Mouse (Mus musculus) megakaryocyte progenitor cell, adult 5-6 weeks (primary cell): ENCODE data around the gene Pcca. TPM values are rescaled to one million over a fixed set of nuclear protein-coding genes. Genes with fewer than 3 reads are reported as not detected.
A peak's percentile ranks its signal among the peaks of the same experiment; 100 is the strongest.

Experiments used
- ATAC-seq: replicated peaks from 2 replicates; pipeline ENCODE4 v1.8.0; 2016; ENCODE audit warnings: mild to moderate bottlenecking, moderate TSS enrichment, inconsistent platforms; ENCODE audit not compliant: poor library complexity
- total RNA-seq, 2 experiments: library from RNA; stranded (forward) in 1 of 2; stranded (reverse) in 1 of 2; fragments of 157-497, 149-512 nt in 1 of 2; fragments of 200-1000 nt in 1 of 2; gene quantifications; 2 replicates each; pipeline versions ENCODE4 v1.2.3 to v1.2.4; 2015 to 2017

Pcca gene
- total RNA-seq, 2 experiments from 2014 or later, result 38.7 to 81.2 TPM

DNA sequence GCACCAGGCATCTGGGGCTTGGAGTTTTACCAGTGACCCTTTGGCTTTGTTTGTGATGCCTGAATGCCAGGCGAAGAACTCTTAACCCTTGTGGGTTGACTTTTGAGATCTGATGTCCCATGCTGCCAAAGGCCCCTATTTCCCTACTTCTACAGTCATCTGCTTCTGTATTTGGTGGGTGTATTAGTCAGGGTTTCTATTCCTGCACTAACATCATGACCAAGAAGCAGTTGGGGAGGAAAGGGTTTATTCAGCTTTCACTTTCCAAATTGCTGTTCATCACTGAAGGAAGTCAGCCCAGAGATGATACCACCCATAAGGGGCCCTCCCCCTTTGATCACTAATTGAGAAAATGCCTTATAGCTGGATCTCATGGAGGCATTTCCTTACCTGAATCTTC lies 296.3 kb downstream of the Pcca start:
- no peak for ATAC-seq

DNA sequence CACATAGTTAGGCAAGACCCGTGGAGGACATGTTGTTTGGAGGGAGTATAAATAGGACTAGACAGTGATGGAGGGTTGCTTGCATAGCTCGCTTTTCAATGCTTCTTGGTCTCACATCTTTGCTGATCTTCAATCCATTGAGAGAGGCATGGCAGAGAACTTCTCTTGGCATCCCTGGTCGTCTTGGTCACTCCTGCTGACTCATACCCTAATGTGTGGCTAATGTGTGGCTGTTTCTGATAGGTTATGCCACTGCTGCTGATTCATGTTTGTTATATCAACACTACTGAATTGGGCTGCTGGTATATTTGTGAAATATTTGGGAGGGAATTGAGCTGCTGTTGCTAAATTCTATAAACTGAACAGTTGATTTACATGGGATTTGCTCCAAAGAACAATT lies 299.5 kb downstream of the Pcca start:
- ATAC-seq, result no peak

- ATAC-seq, result no peak
These were observed 300.6 kb downstream of the Pcca start for GRCm38 (mm10) chr14:122834753-122835152.

GRCm38 (mm10) chr14:122835487-122836190 lies 301.5 kb downstream of the Pcca start:
- ATAC-seq, result no peak

- ATAC-seq, result no peak
These were observed 302.1 kb downstream of the Pcca start for GRCm38 (mm10) chr14:122836221-122836620.

GRCm38 (mm10) chr14:122837018-122837417 lies 302.9 kb downstream of the Pcca start:
- ATAC-seq, result no peak

DNA sequence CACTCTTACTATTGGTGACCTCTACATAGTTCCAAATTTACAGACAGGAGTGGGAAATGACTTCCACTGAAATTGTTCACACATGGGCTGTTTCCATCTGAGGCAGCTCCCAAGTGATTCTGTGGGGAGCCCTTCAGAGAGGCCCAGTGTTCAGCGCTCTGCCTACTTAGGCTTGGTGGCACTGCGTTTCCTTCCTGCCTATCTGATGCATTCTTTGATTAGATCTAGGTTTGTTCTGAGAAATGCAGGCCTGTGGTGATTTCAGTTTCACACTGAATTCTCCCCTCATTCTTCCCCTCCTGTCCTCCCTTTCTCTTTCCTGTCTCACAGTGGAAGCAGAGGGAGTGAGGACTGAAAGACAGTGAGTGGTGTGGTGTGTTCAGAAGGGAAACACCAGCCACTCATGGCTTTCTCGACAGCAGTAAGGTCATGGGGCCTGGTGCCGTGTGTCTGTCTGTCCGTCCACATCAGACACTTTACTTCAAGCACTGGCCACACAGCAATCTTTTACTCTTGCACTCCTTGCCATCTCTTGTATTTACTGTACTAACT lies 318.5 kb downstream of the Pcca start:
- ATAC-seq, result peak; percentile 60

GRCm38 (mm10) chr14:122859792-122860191 lies 325.7 kb downstream of the Pcca start:
- ATAC-seq, result no peak

GRCm38 (mm10) chr14:122862623-122863022 lies 328.5 kb downstream of the Pcca start:
- ATAC-seq, result no peak

DNA sequence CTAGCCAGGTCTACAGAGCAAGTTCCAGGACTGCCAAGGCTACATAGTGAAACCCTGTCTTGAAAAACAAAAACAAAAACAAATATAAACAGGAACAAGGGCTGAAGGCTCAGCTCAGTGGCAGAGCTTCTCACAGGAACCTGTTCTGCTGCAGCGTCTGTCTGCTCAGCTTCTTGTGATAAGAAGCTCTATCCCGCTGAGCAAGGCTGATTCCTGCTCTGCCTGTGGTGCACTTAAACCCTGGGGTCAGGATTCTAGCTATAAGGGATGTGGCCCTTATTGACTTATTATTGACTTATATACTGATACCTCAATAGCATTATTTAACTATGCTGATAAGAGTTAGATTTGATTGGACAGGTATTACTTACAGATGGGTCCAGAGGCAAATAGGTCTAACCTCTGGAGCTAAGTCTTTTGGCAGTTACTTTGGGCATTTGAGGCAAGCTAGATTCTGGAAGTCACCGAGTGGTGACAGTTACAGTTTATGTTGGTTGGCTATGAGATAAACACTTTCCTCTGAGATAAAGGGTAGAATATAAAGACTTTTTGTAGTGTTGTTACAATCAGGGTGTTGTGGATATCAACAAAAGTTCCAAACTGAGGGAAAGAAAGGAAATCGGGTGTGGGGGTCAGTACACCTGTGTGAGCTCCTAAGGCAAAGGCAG lies 331.5 kb downstream of the Pcca start:
- ATAC-seq, result peak; percentile 77

- ATAC-seq, result no peak
These were observed 333.6 kb downstream of the Pcca start for GRCm38 (mm10) chr14:122867531-122868285.

DNA sequence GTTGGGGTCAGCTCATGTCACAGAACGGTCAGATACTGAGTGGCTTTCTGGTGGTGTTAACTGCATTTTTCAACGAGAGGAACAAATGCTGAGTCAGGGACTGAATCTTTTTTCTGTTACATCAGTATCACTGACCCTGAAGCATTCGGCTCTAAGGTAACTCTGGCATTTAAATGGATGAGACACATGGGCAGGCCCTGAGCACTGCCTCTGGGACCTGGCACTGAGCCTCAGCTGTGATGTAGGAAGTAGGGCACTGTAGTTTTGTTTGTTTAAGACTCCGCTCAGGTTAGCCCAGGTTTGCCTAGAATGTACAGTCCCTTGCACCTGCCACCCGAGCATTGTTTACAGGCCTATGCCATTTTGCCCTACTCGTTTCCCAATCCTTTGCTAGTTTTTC lies 335.7 kb downstream of the Pcca start:
- no peak for ATAC-seq

DNA sequence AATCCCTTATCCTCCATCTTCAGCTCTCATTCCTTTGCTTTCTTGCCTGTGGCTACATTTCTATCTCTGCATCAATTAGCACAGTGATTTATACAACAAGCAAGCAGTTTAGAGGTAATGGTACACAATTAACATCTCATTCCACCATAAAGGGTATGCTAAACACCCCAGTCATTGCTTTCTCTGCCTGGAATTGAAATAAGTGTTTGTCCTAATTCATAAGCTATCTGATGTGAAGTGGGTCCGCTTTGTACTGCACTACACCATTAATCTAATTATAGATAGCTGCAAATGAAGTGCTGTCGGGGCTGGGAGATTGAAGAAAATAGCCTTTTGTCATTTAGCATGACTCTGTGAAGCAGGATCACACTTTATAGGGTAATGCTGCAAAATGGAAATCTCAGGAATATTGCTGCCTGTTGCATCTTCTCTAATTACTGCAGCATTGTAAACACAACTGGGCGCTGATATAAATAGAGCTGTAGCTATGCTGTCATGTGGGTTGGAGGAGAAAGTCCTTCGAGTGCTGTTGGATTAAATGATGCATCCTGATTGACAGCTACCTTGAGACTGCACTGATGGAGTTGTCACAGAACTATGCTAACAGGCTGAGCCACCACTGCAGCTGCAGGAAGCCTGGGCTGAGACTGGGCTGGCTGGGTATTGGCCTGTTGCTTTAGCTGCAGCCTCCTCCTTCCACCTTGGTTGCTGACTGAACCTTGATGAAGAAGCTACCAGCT lies 337.9 kb downstream of the Pcca start:
- ATAC-seq, result no peak

- ATAC-seq, result no peak
These were observed 338.5 kb downstream of the Pcca start for GRCm38 (mm10) chr14:122872612-122873011.

DNA sequence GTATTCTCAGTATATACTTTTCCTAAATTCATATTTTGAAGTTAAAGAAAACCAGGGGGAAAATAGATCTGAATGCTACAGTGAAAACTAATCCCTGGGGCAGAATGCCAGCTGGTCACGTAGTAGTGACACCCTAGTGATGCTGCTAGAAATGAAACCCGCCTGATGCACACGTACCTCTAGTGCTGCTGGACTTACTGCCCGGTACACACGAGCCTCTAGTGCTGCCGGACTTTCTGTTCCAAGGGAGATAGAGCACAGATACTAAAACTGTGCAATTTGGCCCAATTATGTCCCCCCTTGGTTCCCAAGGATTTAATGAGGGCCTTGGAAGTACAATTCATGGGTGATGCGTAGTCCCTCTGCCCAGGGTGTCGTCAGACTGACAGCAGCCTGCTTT lies 340.9 kb downstream of the Pcca start:
- no peak for ATAC-seq

DNA sequence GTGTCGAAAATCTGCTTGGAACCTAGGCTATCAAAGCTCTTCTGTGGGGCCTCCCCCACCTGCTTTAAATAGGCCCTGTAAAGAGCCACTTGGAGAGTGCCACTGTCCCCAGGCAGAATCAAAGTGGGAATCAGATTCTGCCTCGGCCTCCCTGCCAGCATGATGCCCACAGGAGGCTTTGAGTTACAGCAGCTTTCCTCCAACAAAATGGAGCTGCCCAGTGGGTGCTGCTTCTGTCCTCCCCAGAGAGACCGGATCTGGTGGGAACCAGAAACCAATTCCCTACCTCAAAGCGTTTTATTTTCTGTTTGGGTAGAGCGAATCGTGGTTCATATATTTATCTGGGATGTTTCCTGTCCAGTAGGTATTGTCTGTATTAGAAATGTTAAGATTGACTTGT lies 341.5 kb downstream of the Pcca start:
- ATAC-seq, result no peak

- ATAC-seq, result peak; percentile 100
These were observed 342.0 kb downstream of the Pcca start for GRCm38 (mm10) chr14:122876163-122876562.

DNA sequence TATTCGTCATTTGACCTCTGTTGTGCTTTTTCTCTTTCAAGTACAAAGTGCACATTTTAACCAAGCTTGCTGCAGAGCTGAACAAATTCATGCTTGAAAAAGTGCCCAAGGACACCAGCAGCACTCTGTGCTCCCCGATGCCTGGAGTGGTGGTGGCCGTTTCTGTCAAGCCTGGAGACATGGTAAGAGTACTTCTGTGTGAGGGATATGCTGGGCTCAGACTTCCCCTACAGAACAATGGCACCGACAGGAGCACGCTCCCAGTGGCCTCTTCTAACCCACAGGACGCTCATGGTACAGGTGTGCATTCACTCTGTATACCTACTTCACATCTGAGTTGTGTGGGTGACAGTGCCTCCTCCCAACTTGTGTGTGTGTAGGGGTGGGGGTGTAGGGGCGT lies 342.6 kb downstream of the Pcca start:
- no peak for ATAC-seq

DNA sequence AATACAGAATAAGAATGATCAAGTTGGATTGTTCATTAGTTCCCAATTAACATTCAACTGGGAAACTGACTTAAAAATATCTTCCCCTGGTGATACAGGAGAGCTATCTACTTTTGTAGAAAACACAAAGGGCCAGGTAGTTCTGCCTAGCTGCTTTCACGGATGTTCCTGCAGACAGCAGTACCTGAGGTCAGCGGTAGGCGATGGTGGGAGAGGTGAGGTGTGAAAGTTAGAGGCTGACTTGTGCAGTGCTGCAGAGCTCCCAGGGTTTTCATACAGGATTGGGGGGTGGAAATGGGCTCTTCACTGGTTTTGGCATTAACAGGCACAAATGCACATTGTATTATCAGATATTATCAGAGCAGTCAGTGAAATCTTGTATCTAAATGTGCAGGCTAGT lies 343.7 kb downstream of the Pcca start:
- no peak for ATAC-seq

DNA sequence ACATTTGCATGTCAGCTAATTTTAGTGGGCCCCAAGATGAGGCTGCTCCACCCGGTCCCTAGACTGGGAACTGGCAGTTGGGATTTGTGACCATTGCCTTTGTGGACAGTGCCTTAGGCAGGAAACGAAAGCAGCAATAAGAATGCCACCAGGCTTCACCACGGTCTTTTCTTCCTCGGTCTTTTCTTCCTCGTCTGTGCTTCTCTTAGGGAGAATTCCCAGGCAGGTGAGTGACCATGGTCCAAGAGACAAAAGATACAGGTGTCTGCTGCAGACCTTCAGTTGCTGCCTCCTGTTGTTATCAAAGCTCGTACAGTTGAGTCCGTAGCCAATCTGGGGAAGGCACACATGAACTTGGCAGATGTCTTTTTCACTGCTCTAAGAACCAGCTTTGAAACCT lies 346.2 kb downstream of the Pcca start:
- no peak for ATAC-seq

DNA sequence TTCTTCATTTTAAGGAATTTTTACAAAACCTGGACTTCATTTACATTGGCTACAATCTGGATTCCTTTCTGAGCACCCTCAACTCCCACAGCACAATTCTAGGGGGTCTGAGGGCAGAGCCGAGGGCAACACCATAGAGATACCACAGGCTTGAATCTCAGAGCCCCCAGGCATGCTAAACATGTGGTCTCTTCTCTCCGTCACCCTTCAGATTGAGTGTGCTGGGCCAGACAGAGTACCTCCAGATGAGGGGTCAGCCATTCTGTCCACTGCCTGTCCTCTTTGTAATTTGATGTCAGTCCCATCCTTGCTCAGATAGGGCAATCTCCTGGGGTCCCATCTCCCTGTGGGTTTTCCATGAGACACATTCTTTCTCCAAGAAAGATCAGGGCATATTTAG lies 347.6 kb downstream of the Pcca start:
- no peak for ATAC-seq
